Mouse (Mus musculus) ES-Bruce4 (cell line): Measurements from ENCODE around the gene Gk.
A peak's percentile ranks its signal among the peaks of the same experiment; 100 is the strongest.

ENCODE experiments used
- CTCF ChIP-seq: IDR thresholded peaks from one replicate; pipeline ENCODE4 v1.8.1; 2011; ENCODE audit warnings: low read depth, low read length
- POLR2A ChIP-seq: IDR thresholded peaks from one replicate; pipeline ENCODE4 v1.8.1; 2011; ENCODE audit warnings: low read length; ENCODE audit not compliant: insufficient read depth

GRCm38 (mm10) chrX:85676808-85677207 is 99.8 kb downstream of the Gk start:
- peak; percentile 10 for TF ChIP-seq CTCF
- TF ChIP-seq POLR2A, result no peak
